Mouse (Mus musculus) left cerebral cortex, postnatal 4 days (tissue): ENCODE data around the gene Hecw2. TPM values are rescaled to one million over a fixed set of nuclear protein-coding genes. Genes with fewer than 3 reads are reported as not detected.
A peak's percentile ranks its signal among the peaks of the same experiment; 100 is the strongest.

Experiments
- DNase-seq: peaks from one replicate; pipeline ENCODE4 v3.0.0-alpha.2; 2022
- intact Hi-C: fragments of 180-260 bp; cut with DNase I; formaldehyde crosslinking; loops from one replicate; pipeline ENCODE4 v1.15.1; 2025
- total RNA-seq, 2 experiments: library from RNA; stranded (reverse); gene quantifications; 2 replicates each; pipeline ENCODE4 v1.2.3; 2021

Hecw2 gene
- total RNA-seq, 2 experiments from 2014 or later: 43.1 to 43.4 TPM

DNA sequence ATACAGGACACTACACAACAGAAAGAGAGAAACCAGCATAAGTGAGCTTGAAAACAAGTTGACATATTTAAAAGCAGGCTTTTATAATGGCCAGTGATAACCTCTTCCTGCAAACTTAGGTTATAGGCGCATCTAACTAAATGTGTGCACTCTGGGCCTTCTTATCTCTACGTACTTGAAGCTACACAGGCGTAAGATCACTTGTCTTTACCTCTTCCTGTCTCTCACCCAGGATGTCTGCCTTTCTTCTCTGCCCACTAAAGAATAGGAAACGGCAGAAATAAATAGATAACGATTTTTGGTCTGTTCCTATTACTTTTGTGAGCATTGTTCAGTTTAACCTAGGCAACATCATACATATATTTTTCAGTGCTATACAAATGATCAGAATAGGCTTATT, 397.9 kb downstream of the Hecw2 start:
- no peak for DNase-seq
- intact Hi-C loops: no loop called here

DNA sequence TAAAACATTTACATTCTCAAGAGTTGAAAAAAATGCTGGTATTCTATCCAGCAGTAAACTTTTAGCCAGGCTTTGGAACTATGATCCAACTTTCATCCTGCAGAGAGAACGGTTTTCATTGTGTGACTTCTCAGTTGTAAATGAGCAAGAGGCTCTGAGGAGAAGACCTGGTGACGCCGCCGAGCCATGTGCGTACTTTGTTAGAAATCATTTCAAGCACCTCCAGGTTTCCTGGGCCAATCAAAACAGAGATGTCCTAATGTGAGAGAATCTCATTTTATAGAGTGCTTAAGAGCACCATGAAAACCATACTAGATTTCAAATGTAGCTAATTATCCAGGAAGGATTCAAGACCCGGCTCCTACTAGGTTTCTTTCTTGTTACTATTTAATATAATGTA, 398.7 kb downstream of the Hecw2 start:
- DNase-seq: no peak
- intact Hi-C loops: no loop called here

DNA sequence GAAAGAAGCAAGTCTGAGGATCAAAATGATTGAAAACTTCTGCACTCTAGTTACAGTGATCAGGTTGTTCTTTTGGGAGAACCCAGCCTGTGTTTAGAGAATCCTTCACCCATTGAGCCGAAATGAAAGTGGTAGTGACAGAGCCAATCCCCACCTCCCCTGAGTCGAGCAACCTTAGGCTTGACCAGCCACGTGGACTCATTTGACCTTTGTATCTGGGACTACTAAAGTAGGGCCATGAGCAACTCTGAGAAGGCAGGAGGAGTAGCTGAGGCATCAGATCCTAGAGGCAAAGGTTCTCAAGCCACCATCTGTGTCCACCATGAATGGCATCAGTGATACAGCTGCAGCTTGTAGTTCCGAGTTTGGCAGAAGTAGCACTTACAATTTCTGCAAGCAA, 399.4 kb downstream of the Hecw2 start:
- intact Hi-C loops: no loop called here
- no peak for DNase-seq

DNA sequence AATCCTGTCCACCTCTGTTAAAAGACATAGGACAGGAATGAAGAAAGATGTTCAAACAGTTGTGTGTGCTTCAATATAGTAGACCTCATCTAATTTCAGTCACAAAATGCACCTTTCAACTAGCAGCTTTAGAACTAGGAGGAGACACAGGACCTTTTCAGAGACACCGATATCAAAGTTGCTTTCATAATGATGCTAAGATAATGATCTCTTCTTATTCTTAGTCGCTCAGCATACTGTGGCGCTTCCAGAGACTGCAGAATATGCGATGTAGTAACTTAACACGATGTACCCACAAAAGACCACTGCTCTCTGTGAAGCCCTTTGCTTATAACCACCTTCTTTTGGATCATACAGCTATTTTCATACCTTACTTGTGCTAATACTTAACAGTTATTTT, 399.9 kb downstream of the Hecw2 start:
- no peak for DNase-seq
- intact Hi-C loops: no loop called here

DNA sequence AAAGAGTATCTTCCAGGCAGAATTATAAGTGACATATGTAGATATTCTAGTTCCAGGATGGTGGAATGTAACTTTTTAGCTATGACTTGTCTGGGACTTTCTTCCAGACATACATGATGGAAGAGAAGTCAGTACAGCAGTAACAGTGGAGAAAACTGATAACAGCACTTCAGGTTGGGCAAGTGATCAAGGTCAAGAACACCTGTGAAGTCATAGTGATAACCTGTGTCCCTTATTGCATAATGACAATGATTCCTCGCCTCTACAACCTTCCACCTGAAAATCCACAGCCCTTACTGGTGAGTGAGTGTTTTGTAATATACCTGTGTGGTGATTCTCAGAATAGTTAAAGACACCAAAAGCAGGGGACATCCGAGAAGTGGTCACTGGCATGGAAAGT, 400.7 kb downstream of the Hecw2 start:
- no peak for DNase-seq
- intact Hi-C loops: no loop called here

DNA sequence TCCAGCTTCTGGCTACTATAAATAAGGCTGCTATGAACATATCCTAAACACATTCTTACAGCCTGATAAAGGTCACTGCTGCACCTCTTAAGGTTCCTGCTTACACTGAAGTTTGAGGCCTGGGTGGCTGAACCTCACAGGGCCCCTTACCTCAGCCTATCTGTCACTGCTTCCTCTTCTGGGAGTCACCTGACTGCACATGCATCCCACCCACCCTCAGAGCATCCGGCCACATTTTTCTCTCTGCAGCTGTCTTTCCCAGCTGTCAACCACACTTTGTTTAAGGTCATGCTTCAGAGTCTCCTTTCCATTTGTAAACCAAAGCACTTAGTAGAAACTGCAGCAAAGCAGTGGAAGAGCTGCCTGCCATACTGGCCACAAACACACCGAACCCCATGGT, 403.6 kb downstream of the Hecw2 start:
- intact Hi-C loops: no loop called here
- no peak for DNase-seq

DNA sequence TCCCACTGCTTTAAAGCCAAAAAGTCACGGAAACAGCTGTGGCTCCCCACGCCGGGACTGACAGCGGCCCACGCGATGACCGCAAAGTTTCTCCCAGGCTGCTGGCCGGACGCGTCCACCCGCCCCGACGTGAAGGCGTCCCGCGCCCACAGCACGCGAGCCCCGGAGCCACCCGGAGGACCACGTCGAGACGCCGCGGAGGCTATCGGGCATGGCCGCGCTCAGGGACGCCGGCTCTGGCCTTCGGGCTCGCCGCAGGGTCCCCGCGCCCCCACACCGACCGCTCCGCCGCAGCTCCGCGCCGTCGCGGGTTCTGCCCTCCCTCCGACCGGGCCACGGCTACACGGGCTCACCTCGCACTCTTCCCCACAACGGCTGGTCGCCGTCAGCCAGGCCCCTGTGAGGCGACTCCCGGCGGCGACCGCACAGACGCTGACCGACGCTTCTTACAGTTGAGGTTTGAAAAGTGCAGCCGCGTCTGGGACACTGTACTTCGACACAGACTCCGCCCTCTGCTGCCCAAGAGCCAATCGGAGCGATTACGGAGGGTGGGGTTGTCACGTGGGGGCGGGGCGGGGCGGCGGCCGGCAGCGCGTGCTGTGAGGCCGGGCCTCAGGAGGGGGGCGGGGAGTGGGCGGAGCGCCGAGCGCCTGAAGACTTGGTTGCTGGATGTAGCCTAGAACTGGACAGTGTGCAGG, 410.1 kb downstream of the Hecw2 start, which contains the start of gene Stk17b:
Stk17b (minus strand) TSS at position 504 of the 698 bp plus-strand sequence.
- intact Hi-C loops: no loop called here
- DNase-seq: peak; percentile 96

DNA sequence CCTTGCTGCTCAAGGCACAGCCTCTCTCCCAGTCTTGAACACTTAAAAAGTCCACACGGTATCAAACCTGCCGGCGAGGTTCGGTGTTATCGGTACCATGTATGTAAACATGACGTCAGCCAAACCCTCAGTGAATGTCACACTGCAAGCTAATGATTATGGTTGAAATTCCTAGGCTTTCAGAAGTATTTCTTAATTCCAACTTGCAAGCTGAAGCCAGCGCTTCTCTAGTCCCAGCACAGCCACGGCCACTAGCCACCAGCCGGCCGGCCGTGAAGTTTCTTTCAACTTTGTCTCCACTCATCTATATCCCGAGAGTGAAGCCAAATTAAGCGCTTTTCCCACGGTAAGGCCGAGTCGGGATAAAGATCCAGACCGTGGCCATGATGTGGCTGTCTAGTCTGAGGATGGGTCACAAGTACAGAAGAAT, 410.7 kb downstream of the Hecw2 start:
- DNase-seq: no peak
- intact Hi-C loops: no loop called here

DNA sequence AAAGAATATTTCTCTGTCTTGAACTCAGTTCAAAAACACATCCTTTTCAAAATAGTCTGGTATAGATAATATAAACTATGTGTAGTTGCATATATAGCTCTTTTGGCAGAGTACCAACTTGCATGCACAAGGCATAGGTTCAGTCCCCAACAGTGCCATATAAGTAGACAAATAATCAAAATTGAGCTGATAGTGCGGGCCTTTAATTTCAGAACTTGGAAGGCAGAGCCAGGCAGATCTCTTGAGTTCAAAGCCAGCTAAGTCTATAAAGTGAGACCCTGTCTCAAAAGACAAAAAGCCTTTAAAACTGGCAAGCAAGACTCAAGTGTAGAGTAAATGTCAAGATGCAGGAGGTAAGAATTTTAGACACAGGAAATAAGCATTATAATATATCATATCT, 412.0 kb downstream of the Hecw2 start:
- intact Hi-C loops: no loop called here
- no peak for DNase-seq

DNA sequence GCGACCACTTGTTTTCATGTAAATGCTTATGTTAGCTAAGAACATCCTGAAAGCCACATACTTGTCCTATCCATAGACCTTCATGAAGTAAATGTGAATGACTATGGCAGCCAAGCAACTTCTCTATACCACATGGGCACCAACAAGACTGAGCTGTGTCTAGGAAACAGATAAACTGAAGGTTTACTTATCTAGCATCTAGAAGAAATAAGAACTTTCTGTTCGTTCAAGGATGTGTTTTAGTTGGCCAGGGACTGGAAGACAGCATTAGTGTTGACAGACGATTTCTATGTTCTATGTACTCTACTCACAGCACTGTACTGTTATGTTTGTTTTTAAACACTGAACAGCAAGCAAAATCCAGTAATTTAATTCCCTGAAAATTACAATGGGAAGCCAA, 412.9 kb downstream of the Hecw2 start:
- intact Hi-C loops: no loop called here
- DNase-seq: no peak

DNA sequence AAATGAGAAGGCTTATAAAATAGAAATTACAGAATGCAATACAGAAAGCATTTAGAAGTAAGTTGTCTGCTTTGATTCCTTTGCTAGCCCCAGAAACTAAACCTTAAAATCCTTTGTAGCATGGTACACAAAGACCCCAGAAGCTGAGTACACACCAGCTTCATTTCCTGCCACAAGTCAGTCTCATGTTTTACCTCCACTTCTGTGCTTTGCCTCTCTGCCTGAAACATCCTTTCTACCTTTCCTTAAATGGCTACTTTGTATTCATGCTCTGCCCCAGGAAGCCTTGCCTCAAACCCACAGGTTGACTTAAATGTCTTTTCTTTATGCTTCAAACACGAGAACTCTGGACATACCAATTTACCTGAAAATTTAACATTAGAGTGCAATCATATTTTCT, 413.7 kb downstream of the Hecw2 start:
- intact Hi-C loops: no loop called here

DNA sequence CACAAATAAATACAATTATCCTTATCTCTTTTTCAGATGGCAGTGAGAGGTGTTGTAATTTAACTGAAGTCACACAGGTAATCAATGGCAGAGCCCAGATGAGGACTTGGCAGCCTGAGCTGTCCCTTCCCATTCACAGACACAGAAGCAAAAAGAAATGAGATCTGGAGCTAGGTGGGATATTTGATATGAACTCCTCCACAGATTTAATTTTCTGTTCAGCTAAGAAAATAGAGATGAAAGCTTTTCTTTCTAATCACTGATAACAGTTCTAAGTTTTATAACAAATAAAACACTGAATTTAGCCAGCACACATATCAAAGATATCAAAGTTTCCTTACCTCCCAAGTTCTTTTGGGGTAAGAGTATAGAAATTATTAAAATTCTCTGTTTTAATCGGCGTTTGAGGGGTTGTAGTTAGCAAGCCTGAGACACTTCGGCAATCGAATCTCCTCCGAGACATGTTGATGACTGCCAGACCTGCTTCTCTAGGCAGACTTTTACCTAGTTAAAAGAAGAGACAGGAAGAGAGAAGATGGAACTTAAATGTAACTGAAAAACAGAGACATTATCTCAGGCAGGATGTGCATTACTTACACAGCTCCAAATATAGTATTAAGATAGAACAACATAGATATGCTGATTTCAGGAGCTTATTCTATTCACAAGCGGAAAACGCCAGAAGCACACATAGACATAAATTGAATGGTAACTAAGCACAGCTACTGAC, 418.6 kb downstream of the Hecw2 start:
- DNase-seq: no peak
- intact Hi-C loops: no loop called here

More for the DNA sequence above, 413.7 kb downstream of the Hecw2 start:
- no peak for DNase-seq

DNA sequence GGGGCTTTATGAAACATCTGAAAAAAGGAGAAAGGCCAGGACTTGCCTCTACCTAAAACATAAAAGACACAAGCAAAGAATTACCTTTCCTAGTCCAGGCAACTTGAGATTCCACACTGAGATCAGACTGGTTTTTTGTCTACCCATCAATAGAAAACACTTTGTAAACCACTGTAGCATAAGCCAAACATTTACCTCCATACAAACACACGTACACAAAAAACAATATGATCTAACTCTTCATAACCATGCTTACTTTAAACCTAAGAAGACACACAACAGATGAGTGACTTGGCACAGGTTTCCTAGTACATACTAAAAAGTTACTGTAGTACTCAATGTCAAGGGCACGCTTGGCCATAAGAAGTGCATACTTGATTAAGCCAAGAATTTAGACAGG, 419.4 kb downstream of the Hecw2 start:
- intact Hi-C loops: no loop called here
- DNase-seq: no peak

DNA sequence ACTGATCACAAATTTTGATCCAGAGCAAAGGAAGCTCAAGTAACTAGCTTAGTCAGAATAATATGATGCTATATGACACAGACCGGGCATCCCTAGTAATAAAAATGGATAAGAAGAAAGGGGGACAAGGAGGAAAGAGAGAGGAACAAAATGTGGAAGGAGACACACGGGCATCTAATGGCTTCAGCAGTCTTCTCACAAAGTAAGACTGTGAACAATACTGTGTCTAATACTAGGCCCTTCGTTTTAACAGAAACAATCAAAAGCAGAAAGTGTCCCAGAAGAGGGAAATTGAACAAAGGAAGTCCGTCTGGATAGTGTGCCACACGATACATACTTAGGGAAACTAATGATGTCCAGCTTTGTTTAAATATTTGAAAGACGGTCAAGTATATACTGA, 419.9 kb downstream of the Hecw2 start:
- DNase-seq: no peak
- intact Hi-C loops: no loop called here

DNA sequence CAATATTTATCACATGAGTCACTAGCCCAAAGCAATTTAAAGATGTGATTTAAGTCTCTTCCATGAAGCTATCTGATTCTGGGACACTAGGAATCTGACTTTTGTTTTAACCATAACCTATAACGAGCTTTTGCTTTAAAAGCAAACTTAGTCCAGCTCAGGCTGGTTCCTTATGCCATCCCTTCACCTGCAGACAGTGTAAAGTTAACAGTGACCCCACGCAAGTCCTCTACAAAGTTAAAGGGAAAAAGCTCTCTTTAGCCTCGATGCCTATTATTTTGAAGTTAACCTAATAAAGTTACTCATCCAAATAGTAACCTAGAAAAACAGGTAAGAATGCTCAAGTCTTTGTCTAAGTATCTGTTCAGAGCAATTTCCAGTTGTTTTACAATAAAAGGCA, 420.4 kb downstream of the Hecw2 start:
- intact Hi-C loops: no loop called here
- DNase-seq: no peak

DNA sequence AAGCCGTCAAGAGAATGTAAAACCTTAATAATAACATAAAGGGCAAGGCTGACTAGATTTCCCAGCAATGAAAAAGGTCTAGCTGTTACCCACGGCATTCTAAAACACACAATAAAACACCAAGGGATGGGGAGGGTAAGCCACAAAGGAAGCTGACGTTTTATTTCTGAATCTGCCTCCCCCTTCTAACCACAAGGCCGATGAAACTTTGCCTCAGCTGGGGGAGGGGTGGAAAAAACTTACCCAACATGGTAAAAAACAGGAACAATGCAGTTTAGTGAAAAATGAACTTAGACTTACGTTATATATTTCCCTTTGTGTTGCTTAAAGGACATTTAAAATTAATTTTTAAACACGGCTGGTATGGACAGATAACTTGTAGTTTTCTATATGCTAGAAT, 421.0 kb downstream of the Hecw2 start:
- no peak for DNase-seq
- intact Hi-C loops: no loop called here

DNA sequence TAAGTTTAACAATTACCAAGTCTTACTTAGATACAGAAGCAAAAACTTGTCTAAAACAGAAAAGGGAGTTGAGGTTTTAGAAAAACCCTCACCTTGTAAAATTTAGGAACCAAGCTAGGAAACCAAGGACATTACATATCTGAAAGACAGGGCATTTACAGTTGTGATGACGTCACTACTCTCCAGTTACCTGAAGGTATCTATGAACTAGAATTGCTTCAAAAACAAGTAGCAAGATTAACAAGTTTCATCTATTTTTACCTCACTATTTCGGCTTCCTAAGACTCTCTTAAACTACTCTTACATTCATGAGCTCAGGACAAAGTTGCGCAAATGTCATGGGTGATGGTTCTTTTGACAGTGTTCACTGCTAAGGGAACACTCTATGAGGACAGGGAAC, 422.0 kb downstream of the Hecw2 start:
- intact Hi-C loops: no loop called here

DNA sequence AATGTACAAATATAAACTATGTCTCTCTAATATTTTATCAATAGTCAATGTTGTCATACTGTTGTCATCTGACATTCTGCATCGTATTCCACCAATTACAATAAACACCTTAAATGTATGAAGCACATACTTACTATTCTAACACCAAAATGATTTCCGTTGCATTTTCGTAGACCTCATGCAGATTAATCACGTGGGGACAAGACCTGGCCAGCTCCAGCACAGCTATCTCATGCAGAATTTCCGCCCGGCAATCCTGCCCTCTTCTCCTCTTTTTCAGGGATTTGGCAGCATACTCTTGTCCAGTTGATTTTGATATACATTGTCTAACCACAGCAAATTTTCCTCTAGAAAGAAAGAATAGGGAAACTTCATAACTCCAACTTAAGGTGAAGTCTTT, 423.5 kb downstream of the Hecw2 start:
- intact Hi-C loops: no loop called here
- no peak for DNase-seq

More for the DNA sequence above, 422.0 kb downstream of the Hecw2 start:
- no peak for DNase-seq

DNA sequence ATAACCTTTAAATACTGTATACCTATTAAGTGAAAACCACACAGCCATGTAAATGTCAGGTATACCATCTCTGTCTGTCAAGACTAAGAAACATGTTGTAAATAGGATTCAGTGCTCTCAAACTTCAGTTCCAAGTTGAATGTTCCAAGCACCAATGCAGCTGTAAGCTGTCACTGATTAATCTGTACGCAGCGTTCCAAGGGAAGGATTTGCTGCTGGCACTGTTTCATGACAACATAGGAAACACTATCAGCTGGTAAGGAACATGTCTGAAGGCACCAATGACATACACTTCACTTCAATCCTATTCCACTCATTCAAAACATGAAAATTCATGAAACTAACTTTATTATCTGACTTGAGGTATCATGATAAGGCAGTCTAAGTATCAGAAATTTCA, 428.9 kb downstream of the Hecw2 start:
- intact Hi-C loops: no loop called here
- DNase-seq: no peak

DNA sequence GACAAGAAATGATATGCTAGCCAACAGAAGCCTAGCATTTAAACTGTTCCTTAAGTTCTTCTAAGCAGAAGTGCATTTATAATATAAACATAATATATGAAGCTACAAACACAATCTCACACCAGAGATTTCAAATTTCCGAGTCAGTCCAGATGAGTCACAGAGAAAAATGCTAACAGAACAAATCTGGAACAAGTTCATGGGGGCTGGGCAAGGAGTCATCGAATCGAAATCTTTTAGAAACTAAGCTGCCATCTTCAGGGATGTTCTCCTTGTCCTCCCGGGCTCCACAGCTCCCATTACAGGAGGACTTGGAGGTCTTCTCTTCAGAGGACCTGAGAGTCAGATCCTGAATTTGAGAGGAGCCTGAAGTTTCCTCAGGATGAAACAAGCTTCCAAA, 437.7 kb downstream of the Hecw2 start:
- intact Hi-C loops: no loop called here
- DNase-seq: no peak
